31 mouse cellular contexts compared by ENCODE assay signal in the genomic region with DNA sequence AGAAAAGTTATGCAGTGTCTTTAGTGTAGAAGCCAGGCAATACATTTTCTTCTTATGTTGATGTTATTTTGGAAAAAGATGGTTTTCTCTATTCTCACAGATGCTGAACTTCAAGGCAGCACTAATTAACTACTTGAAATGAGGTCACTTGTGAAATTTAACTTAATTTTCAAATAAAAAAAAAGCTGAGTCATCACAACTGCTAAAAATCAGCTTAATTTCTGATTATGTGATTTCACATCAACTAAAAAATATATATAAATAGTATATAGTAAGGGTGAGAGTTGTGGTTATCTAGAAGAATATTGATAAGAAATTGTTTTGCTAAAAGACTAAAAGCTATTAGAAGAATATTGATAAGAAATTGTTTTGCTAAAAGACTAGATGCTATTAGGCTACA.
"Had no signal": no experiment of that assay in that cellular context is flagged by ENCODE, and none has a peak within 500 bp of the region (broad histone marks: within the 10 kb centered on the region; RNA-seq: fewer than 3 reads in every experiment).

No protein-coding gene starts in this region.

- H3K27ac ChIP-seq: heart, embryonic 10.5 days; heart, embryonic 13.5 days; heart, embryonic 15.5 days; hindbrain, embryonic 10.5 days; hindbrain, embryonic 12.5 days; hindbrain, embryonic 13.5 days; hindbrain, embryonic 14.5 days; hindbrain, embryonic 15.5 days; hindbrain, postnatal 0 days; intestine, embryonic 15.5 days; kidney, embryonic 15.5 days; kidney, postnatal 0 days; layer of hippocampus, adult 2 months; left cerebral cortex, adult 2 months had no signal

- H3K27me3 ChIP-seq: heart, embryonic 12.5 days; heart, embryonic 13.5 days; heart, embryonic 15.5 days; hindbrain, embryonic 12.5 days; hindbrain, embryonic 13.5 days; hindbrain, embryonic 15.5 days; intestine, embryonic 15.5 days; kidney, embryonic 15.5 days had no signal

- H3K9ac ChIP-seq: heart, embryonic 12.5 days; heart, embryonic 13.5 days; heart, embryonic 15.5 days; hindbrain, embryonic 12.5 days; hindbrain, embryonic 13.5 days; hindbrain, embryonic 14.5 days; hindbrain, embryonic 15.5 days; intestine, embryonic 15.5 days; kidney, embryonic 15.5 days had no signal

- H3K4me2 ChIP-seq: heart, embryonic 11.5 days; heart, embryonic 12.5 days; heart, embryonic 13.5 days; heart, embryonic 15.5 days; hindbrain, embryonic 12.5 days; hindbrain, embryonic 13.5 days; hindbrain, embryonic 14.5 days; hindbrain, embryonic 15.5 days; intestine, embryonic 15.5 days; kidney, embryonic 15.5 days had no signal

- H3K9me3 ChIP-seq: heart, embryonic 10.5 days; heart, embryonic 12.5 days; heart, embryonic 13.5 days; heart, embryonic 15.5 days; hindbrain, embryonic 10.5 days; hindbrain, embryonic 12.5 days; hindbrain, embryonic 13.5 days; hindbrain, embryonic 15.5 days; intestine, embryonic 15.5 days; kidney, embryonic 15.5 days had no signal

- H3K36me3 ChIP-seq: heart, embryonic 10.5 days; heart, embryonic 12.5 days; heart, embryonic 13.5 days; heart, embryonic 15.5 days; hindbrain, embryonic 10.5 days; hindbrain, embryonic 12.5 days; hindbrain, embryonic 13.5 days; hindbrain, embryonic 15.5 days; intestine, embryonic 15.5 days; kidney, embryonic 15.5 days had no signal

- H3K4me1 ChIP-seq: heart, embryonic 10.5 days; heart, embryonic 12.5 days; heart, embryonic 13.5 days; heart, embryonic 15.5 days; hindbrain, embryonic 10.5 days; hindbrain, embryonic 12.5 days; hindbrain, embryonic 13.5 days; hindbrain, embryonic 15.5 days; intestine, embryonic 15.5 days; kidney, embryonic 15.5 days had no signal

- H3K4me3 ChIP-seq: heart, embryonic 10.5 days; heart, embryonic 12.5 days; heart, embryonic 13.5 days; heart, embryonic 15.5 days; hindbrain, embryonic 10.5 days; hindbrain, embryonic 12.5 days; hindbrain, embryonic 13.5 days; hindbrain, embryonic 15.5 days; intestine, embryonic 15.5 days; kidney, embryonic 15.5 days; layer of hippocampus, adult 2 months; left cerebral cortex, adult 2 months had no signal

- DNase-seq: heart, postnatal 10 days; heart, postnatal 36 days; heart, postnatal 4 days; kidney, adult 11 months; kidney, adult 18-20 months; kidney, adult 2 months; kidney, adult 8-10 months; kidney, adult 9 months; kidney, postnatal 10 days; kidney, postnatal 14 days; kidney, postnatal 25 days; kidney, postnatal 36 days; kidney, postnatal 4 days; layer of hippocampus, adult 9-11 months; layer of hippocampus, postnatal 36 days had no signal
